Mouse (Mus musculus) hindbrain, embryonic 10.5 days (tissue): ENCODE results near the gene Tnks1bp1. TPM values are rescaled to one million over a fixed set of nuclear protein-coding genes. Genes with fewer than 3 reads are reported as not detected.
A peak's percentile ranks its signal among the peaks of the same experiment; 100 is the strongest.

Experiments used
- DNase-seq: peaks from one replicate; pipeline ENCODE4 v3.0.0-alpha.2; 2017; ENCODE audit warnings: low spot score
- H3K27ac ChIP-seq: fragments of 300-500 bp; sonication (generic); 2 replicates; pipeline ENCODE4 v1.5.1; 2016; ENCODE audit warnings: mild to moderate bottlenecking, moderate library complexity
- H3K27me3 ChIP-seq: fragments of 300-500 bp; sonication (generic); 2 replicates; pipeline ENCODE4 v1.6.1; 2016; ENCODE audit warnings: mild to moderate bottlenecking; ENCODE audit not compliant: poor library complexity, insufficient read depth, severe bottlenecking
- H3K36me3 ChIP-seq: fragments of 300-500 bp; sonication (generic); 2 replicates; pipeline ENCODE4 v1.6.1; 2016; ENCODE audit warnings: mild to moderate bottlenecking, moderate library complexity
- H3K4me1 ChIP-seq: fragments of 300-500 bp; sonication (generic); replicated peaks from 2 replicates; pipeline ENCODE4 v1.6.1; 2016; ENCODE audit warnings: mild to moderate bottlenecking
- H3K4me3 ChIP-seq: fragments of 300-500 bp; sonication (generic); 2 replicates; pipeline ENCODE4 v1.5.1; 2016; ENCODE audit warnings: mild to moderate bottlenecking, moderate library complexity
- H3K9me3 ChIP-seq: fragments of 300-500 bp; sonication (generic); 2 replicates; pipeline ENCODE4 v1.6.1; 2016; ENCODE audit warnings: mild to moderate bottlenecking, moderate library complexity
- WGBS: fragments of 180-500 bp; shearing (Covaris S2); methylation state at CpG from one replicate; pipeline ENCODE4 v1.1.7; 2016; 5-methylcytosine and 5-hydroxymethylcytosine counted together
- polyA plus RNA-seq: library from polyadenylated mRNA; unstranded; fragments of >200 nt; fragmentation: Nextera tagmentation; extraction: Ambion mirVana; gene quantifications from 2 replicates; pipeline ENCODE4 v1.2.1, GENCODE M21; 2016

The Tnks1bp1 gene
- polyA plus RNA-seq, 1 experiment from 2014 or later, result 29.3 TPM

DNA sequence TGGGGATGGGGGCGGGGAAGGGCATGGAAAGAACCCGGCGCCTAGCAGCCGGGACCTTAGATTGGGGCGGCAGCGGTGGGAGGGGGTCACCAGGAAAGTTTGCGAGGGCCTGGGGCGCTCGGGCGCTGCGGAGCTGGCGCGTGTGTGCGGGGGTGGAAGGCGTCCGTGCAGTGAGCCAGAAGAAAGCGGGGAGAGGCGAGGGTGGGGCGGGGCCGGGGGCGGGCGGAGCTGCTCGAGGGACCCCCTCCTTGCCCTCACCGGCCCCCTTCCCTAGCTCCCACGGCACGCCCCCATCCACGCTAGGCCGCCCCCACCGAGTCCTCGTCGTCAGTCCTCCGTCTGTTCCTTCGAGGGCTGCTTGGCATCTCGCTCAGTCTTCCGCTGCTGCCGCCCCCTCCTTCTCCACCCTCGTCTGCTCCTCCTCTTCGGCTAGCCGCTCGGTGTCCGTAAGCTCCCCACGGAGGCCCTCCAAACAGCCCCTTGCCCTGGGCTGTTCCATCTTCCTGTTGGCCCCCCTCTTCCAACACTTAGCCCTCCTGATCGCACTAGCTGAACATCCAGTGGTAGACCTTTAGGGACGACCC is 438 bp downstream of the Tnks1bp1 start:
- under 1% methylated on average over 27 of the region's 44 CpGs for WGBS
- no peaks in the 10 kb centered on the region for H3K9me3 ChIP-seq
- H3K27me3 ChIP-seq, result no peaks in the 10 kb centered on the region
- DNase-seq, result peak; percentile 70
- peaks cover 66% of the 10 kb centered on the region for H3K36me3 ChIP-seq
- H3K4me1 ChIP-seq, result peaks cover 54% of the 10 kb centered on the region
- peak overlapping the region; percentile 84 for H3K4me3 ChIP-seq
- H3K27ac ChIP-seq, result peak overlapping the region; percentile 93

DNA sequence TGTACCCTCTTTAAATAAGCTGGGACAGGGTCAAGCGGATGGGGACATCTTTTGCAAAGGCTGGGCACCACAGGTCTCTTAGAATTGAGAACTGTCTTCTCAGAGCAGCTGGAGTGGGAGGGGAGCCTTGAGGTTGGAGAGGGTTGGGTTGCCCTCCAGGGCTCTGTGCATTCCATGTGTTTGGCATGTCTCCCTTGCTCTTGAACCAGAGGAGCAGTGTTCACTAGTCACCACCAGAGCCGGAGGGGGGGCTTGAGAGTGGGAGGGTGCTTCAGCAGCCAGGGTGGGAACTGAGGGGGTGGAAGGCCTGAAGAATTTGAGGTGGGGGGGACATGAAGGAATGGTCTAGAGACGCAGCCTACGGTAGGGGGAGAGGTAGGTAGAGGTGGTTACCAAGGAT is 1.5 kb downstream of the Tnks1bp1 start:
- Histone ChIP-seq H3K36me3 (peaks cover 66% of the 10 kb centered on the region), H3K27ac (peak overlapping the region; percentile 93), H3K27me3 (no peaks in the 10 kb centered on the region), H3K4me1 (peaks cover 56% of the 10 kb centered on the region), H3K9me3 (no peaks in the 10 kb centered on the region), H3K4me3 (peak overlapping the region; percentile 84)
- DNase-seq, result peak; percentile 20
- WGBS, result 69% methylated on average over 4 of the region's 4 CpGs

DNA sequence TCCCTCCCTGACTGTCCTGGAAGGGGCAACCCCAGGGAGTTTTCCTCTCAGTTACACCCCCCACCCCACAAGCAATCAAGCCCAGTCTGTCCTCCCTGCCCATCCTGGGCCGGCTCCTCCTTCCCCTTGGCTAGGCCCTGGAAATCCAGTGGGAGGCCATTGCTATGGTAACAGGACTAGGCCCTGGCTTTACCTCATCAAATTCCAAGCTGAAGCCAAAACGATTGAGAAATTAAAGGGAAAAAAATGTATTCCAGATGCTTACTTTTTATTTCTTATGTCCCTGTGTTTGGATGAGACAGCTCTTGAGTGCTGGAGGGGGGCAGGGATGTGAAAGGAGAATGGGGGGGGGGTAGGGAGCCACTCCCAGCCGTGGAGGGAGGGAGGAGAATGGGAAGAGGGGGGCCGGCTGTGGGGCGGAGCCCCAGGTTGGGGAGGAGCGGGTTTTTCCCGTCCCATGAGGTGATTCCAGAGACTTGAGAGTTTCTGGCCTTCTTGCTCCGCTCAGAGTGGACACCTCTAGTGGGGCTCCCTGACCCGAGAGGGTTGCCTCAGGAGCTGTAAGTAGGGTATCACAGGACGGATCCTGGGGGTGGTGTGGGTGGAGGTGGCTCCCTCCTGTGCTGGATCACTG is 2.3 kb downstream of the Tnks1bp1 start:
- Histone ChIP-seq H3K27me3 (no peaks in the 10 kb centered on the region), H3K36me3 (peaks cover 66% of the 10 kb centered on the region), H3K9me3 (no peaks in the 10 kb centered on the region), H3K4me3 (peak overlapping the region; percentile 84), H3K27ac (peak overlapping the region; percentile 93), H3K4me1 (peaks cover 56% of the 10 kb centered on the region)
- DNase-seq, result peak; percentile 66
- 8% methylated on average over 10 of the region's 10 CpGs for WGBS

DNA sequence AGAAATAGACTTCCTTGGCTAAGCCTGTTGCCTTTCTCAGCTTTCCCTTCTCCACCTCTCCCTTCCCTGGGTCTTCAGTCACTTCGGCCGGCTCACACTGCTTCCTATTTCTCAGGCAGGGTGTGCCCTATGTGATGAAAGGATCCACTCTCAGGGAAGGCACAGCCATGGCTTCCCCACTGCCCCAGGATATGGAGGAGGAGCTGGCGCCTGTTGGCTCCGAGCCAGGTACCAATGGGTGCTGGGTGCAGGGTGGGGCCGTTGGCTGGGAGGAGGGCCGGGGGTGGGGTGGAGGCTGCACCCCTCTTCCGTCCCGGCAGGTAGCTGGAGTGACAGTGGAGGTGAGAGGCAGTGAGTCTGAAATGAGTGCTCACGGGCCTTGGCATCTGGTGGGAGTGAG is 2.9 kb downstream of the Tnks1bp1 start:
- no peaks in the 10 kb centered on the region for H3K27me3 ChIP-seq
- 53% methylated on average over 9 of the region's 9 CpGs for WGBS
- peak overlapping the region; percentile 93 for H3K27ac ChIP-seq
- DNase-seq, result no peak
- peaks cover 56% of the 10 kb centered on the region for H3K4me1 ChIP-seq
- peaks cover 66% of the 10 kb centered on the region for H3K36me3 ChIP-seq
- H3K4me3 ChIP-seq, result peak overlapping the region; percentile 84
- H3K9me3 ChIP-seq, result no peaks in the 10 kb centered on the region

DNA sequence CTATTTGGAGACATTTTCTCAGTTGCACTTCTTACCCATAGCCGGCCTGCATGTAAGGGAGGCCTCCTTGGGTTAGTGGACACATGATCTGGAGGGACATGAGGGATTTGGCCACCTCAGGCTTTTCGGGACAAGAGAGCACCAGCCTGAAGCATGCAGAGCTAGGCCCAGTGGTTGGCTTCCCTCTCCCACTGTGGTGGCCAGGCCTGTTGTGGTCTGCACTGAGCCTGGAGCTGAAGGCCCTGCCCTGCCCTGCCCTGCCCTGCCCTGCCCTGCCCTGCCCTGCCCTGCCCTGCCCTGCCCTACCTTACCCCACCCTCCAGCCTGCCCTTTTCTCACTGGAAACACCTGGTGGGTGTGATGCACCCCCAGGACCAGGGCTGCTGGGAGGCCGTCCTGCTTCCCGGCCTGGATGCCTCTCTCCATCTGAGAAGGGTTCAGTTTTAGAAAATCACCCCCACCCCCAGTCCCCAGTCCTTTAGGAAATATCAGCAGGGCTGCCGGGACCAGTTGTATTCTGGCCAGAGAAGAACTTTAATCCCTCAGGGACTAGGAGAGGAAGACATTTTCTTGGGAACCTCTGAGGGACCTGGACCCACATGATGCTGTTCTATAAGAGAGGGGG is 5.5 kb downstream of the Tnks1bp1 start:
- Histone ChIP-seq H3K4me3 (no peak overlapping the region), H3K9me3 (no peaks in the 10 kb centered on the region), H3K36me3 (peaks cover 76% of the 10 kb centered on the region), H3K27ac (no peak overlapping the region), H3K27me3 (no peaks in the 10 kb centered on the region), H3K4me1 (peaks cover 45% of the 10 kb centered on the region)
- DNase-seq, result no peak
- WGBS, result 88% methylated on average over 5 of the region's 5 CpGs

DNA sequence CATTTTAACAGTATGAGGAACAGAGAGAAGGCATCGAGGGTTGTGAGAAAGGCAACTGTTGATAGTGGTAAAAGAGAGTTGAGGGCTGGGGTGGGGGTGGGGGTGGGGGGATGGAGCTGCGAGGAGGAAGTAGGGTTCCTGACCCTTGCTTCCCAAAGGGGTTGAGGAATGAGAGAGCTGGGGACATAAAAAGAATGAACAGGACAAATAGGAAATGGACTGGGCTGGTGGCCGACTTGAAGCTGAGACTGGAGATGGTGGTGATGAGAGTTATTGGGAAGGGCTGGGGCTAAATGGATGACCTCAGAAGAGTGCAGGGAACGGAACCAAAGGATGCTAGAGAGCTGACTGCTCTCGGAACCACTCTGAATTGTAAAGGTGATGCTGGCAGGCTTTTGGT is 8.9 kb downstream of the Tnks1bp1 start:
- H3K4me3 ChIP-seq, result no peak overlapping the region
- H3K36me3 ChIP-seq, result peaks cover 100% of the 10 kb centered on the region
- DNase-seq, result no peak
- peaks cover 25% of the 10 kb centered on the region for H3K4me1 ChIP-seq
- no peak overlapping the region for H3K27ac ChIP-seq
- WGBS, result 75% methylated on average over 5 of the region's 5 CpGs
- no peaks in the 10 kb centered on the region for H3K27me3 ChIP-seq
- H3K9me3 ChIP-seq, result no peaks in the 10 kb centered on the region

DNA sequence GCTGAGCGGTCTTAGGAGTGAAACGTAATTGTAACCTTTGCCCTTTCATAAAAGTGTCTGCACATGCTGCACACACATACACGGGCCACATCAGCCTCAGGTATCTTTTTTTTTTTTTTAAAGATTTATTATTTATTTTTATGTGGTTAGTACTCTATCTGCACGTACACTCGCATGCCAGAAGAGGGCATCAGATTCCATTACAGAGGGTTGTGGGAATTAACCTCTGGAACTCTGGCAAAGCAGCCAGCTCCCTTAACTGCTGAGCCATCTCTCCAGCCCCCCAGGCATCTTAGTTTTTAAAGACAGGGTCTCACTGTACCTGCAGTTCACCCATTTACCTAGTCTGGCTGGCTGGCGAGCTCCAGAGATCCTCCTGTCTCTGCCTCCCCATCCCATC is 11.9 kb downstream of the Tnks1bp1 start:
- WGBS, result 89% methylated on average over 6 of the region's 6 CpGs
- Histone ChIP-seq H3K4me3 (no peak overlapping the region), H3K27ac (no peak overlapping the region), H3K9me3 (no peaks in the 10 kb centered on the region), H3K27me3 (no peaks in the 10 kb centered on the region), H3K36me3 (peaks cover 100% of the 10 kb centered on the region), H3K4me1 (peaks cover 16% of the 10 kb centered on the region)
- no peak for DNase-seq

DNA sequence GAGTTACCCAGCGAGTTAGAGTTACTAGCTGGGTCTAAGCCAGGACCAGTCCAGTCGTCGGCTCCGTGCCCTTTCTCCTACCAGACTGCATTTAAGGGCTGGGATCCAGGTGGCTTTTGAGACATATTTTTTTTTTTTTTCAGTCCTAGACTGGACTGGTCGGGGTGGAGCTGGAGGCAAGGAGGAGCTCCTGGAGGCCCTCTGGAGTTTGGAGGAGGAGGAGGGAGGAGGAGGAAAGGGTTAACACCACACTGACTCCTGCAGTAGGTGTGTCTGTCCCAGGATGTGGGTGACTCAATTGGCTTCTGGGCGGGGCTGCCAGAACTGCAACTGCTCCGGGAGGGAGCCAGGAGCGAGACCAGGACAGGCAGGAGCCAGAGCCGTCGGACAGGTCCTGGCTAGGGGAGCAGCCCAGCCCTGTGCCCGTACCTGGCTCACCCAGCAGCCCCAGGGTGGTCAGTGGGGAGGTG is 12.8 kb downstream of the Tnks1bp1 start:
- no peaks in the 10 kb centered on the region for H3K27me3 ChIP-seq
- H3K4me3 ChIP-seq, result peak overlapping the region; percentile 35
- 23% methylated on average over 11 of the region's 11 CpGs for WGBS
- peak overlapping the region; percentile 37; the same call in 1 of the 2 replicates for H3K27ac ChIP-seq
- H3K36me3 ChIP-seq, result peaks cover 100% of the 10 kb centered on the region
- peak; percentile 27 for DNase-seq
- peaks cover 16% of the 10 kb centered on the region for H3K4me1 ChIP-seq
- H3K9me3 ChIP-seq, result no peaks in the 10 kb centered on the region

DNA sequence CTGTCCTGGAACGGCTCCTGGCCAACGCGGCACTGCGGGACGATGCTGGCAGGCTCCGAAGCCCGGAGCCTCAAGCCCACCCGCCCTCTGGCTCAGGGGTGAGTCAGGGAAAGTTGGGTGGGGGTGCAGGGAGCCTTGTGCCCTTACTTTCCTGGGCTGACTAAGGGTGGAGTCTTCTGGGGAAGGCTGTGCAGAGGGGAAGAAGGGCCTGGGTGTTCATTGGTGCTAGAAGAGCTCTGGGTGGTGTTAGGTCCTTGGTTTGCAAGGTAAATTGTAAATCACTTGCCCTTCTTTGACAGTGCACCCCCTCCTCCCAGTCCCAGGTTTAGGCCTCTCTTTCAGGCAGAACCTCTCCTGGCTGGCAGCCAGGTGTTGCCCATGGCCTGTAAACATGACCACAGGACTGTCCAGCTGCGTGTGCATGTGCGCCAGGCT is 13.3 kb downstream of the Tnks1bp1 start:
- WGBS, result 44% methylated on average over 10 of the region's 10 CpGs
- Histone ChIP-seq H3K27ac (peak overlapping the region; percentile 37; the same call in 1 of the 2 replicates), H3K4me1 (peaks cover 16% of the 10 kb centered on the region), H3K9me3 (no peaks in the 10 kb centered on the region), H3K27me3 (no peaks in the 10 kb centered on the region), H3K4me3 (peak overlapping the region; percentile 35), H3K36me3 (peaks cover 100% of the 10 kb centered on the region)
- no peak for DNase-seq

DNA sequence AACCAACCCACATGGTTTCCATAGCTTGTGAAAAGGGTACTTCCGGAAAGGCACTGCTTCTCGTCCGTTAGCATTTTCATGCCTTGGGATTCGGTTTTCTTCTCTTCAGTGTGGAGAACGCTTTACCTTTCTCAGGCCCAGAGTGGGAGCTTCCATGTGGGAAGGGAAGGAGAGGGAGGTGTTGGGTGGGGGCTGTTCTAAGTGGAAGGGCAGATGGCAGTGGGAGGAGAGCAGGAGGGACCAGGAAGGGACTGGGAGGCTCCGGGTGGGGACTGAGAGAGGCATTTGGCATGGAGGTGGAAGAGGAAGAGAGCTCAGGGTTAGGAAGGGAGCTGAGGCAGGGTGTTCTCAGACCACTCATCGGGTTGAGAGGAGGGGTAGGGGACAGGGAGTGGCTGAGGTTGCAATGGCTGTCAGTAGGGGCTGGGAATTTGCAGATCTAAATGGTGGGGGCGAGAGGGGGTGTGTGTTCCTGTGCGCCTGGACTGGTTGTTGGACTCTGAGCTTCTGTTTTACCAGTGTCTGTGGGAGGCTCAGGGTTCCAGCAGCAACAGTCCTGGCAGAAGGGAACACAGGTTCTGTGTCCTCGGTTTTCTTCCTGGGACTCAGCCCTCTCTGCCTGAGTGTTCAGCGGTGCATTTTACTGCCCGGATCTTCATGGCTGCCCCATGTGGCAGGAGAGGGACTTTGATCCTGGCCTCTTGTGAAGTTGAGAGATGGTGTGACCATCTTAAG is 17.5 kb downstream of the Tnks1bp1 start:
- H3K27me3 ChIP-seq, result no peaks in the 10 kb centered on the region
- H3K36me3 ChIP-seq, result peaks cover 74% of the 10 kb centered on the region
- H3K9me3 ChIP-seq, result no peaks in the 10 kb centered on the region
- peaks cover 13% of the 10 kb centered on the region for H3K4me1 ChIP-seq
- DNase-seq, result no peak
- WGBS, result 90% methylated on average over 12 of the region's 12 CpGs
- H3K27ac ChIP-seq, result no peak overlapping the region
- H3K4me3 ChIP-seq, result no peak overlapping the region

DNA sequence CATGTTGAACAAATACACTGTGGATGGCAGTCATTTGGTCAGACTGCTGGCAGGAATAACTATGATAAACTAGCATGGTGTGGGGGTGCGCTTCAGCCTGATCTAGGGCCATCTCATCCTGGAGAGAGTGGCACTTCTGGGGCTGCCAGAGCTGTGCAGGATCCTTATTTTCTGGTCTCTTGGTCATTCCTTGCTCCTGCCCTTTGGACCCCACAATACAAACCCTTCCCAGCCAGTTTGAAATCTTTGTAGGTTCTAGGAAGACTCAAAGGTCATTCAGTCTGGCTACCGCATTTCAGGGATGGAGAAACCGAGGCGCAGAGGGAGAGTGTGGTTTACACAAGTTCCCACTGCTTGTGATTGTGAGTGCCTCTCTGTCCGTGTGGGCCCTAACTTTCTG is 19.1 kb downstream of the Tnks1bp1 start:
- Histone ChIP-seq H3K27ac (no peak overlapping the region), H3K36me3 (peaks cover 74% of the 10 kb centered on the region)
- WGBS, result 91% methylated on average over 5 of the region's 5 CpGs

DNA sequence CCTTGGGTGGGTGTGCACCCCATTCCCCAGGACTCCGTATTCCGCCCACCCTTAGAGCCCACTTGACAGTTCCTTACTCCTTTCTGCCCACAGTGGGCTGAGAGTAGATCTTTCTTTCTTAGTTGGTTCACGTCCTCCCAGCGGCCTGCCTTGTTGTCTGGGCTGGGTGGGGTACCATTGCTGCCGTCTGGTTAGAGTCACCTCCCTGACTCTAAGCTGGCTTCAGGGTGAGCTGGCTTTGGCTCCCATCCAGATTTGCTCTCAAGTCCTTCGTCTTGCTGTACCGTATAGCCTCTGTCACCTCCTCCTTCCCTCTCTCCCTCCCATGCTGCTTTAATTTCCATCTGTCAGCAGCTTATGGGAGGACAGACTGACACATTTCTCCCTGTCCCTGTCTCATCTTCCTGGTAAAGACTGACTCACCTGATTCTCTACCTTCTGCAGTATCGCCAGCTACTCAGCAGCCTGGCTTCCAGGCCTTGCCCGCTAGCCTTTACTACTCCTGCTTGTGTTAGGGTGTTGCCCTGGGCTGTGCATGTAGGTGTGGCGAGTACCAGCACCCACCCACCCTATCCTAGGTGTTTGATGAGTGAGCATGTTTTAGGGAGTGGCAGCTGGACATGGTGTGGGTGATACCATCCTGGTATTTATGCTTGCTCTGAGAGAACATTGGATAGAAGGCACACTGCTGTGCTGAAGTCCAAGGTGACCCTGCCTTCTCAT is 20.2 kb downstream of the Tnks1bp1 start:
- 89% methylated on average over 10 of the region's 10 CpGs for WGBS
- Histone ChIP-seq H3K4me3 (no peak overlapping the region), H3K27me3 (no peaks in the 10 kb centered on the region), H3K4me1 (peaks cover 6% of the 10 kb centered on the region; the same call in 1 of the 2 replicates), H3K27ac (no peak overlapping the region), H3K36me3 (peaks cover 74% of the 10 kb centered on the region), H3K9me3 (no peaks in the 10 kb centered on the region)
- DNase-seq, result no peak

More for the DNA sequence above, 19.1 kb downstream of the Tnks1bp1 start:
- Histone ChIP-seq H3K9me3 (no peaks in the 10 kb centered on the region), H3K27me3 (no peaks in the 10 kb centered on the region), H3K4me1 (peaks cover 4% of the 10 kb centered on the region; the same call in 1 of the 2 replicates), H3K4me3 (no peak overlapping the region)
- DNase-seq, result no peak
